Mouse (Mus musculus) heart, adult 18-20 months (tissue): Measurements from ENCODE around the gene Sox8. TPM values are rescaled to one million over a fixed set of nuclear protein-coding genes. Genes with fewer than 3 reads are reported as not detected.
A peak's percentile ranks its signal among the peaks of the same experiment; 100 is the strongest.

Experiments
- DNase-seq, 2 experiments: peaks; one replicate each; pipeline ENCODE4 v3.0.0; 2021 to 2022; ENCODE audit warnings: mixed read lengths in 1 of 2
- long read RNA-seq, 2 experiments: library from polyadenylated mRNA; stranded (forward); transcript quantifications; one replicate each; pipeline ENCODE4 v2.0.0; 2021
- total RNA-seq, 2 experiments: library from RNA; stranded (reverse); gene quantifications; 2 replicates each; pipeline ENCODE4 v1.2.3; 2021

Gene Sox8
- total RNA-seq = under 1 TPM; 0.20 to 0.31 TPM
- long read RNA-seq, experiment 1 = 0 reads
- long read RNA-seq, experiment 2 = 0 reads

- DNase-seq = peak; percentile 89 to 92
These were observed at the start of gene Sox8 for GRCm38 (mm10) chr17:25570648-25571452. Gene Sox8, minus strand, starts transcription at chr17:25570686.

- peak; percentile 31 to 46 for DNase-seq
These were observed 48.1 kb upstream of the Sox8 start for GRCm38 (mm10) chr17:25618508-25619056.

- no peak for DNase-seq
These were observed 44.4 kb upstream of the Sox8 start for GRCm38 (mm10) chr17:25614723-25615510.

GRCm38 (mm10) chr17:25613323-25613722 is 42.8 kb upstream of the Sox8 start:
- DNase-seq = no peak

GRCm38 (mm10) chr17:25612537-25612936 is 42.1 kb upstream of the Sox8 start:
- no peak for DNase-seq

GRCm38 (mm10) chr17:25610151-25610550 is 39.7 kb upstream of the Sox8 start:
- peak; percentile 35 to 55 for DNase-seq

- no peak for DNase-seq
These were observed 39.0 kb upstream of the Sox8 start for GRCm38 (mm10) chr17:25609506-25609828.

GRCm38 (mm10) chr17:25608821-25609505 is 38.5 kb upstream of the Sox8 start:
- DNase-seq = no peak

- no peak for DNase-seq
These were observed 37.8 kb upstream of the Sox8 start for GRCm38 (mm10) chr17:25608137-25608785.

GRCm38 (mm10) chr17:25604234-25604633 is 33.7 kb upstream of the Sox8 start:
- no peak for DNase-seq

- DNase-seq = no peak
These were observed 31.9 kb upstream of the Sox8 start for GRCm38 (mm10) chr17:25602366-25602765.

GRCm38 (mm10) chr17:25597537-25597936 is 27.1 kb upstream of the Sox8 start:
- no peak for DNase-seq

- peak; percentile 25 to 33 for DNase-seq
These were observed 25.0 kb upstream of the Sox8 start for GRCm38 (mm10) chr17:25595495-25595894.

- DNase-seq = no peak
These were observed 23.1 kb upstream of the Sox8 start for GRCm38 (mm10) chr17:25593411-25594261.

- peak; percentile 67 to 80 for DNase-seq
These were observed 21.9 kb upstream of the Sox8 start for GRCm38 (mm10) chr17:25592336-25592735.

GRCm38 (mm10) chr17:25590985-25591384 is 20.5 kb upstream of the Sox8 start:
- no peak for DNase-seq

GRCm38 (mm10) chr17:25590068-25590467 is 19.6 kb upstream of the Sox8 start:
- DNase-seq = peak in 1 of 2 experiments; percentile 23

- DNase-seq = no peak
These were observed 14.2 kb upstream of the Sox8 start for GRCm38 (mm10) chr17:25584646-25585045.

GRCm38 (mm10) chr17:25583858-25584257 is 13.4 kb upstream of the Sox8 start:
- no peak for DNase-seq

GRCm38 (mm10) chr17:25583099-25583498 is 12.6 kb upstream of the Sox8 start:
- no peak for DNase-seq

- DNase-seq = peak in 1 of 2 experiments; percentile 38
These were observed 11.6 kb upstream of the Sox8 start for GRCm38 (mm10) chr17:25582076-25582475.
